Mouse (Mus musculus) Patski (cell line): Measurements from ENCODE around the gene 4930442H23Rik. TPM values are rescaled to one million over a fixed set of nuclear protein-coding genes. Genes with fewer than 3 reads are reported as not detected.

Experiments
- ATAC-seq: fragments of 100-300 bp; one replicate; pipeline ENCODE4 v1.8.0; 2021
- CTCF ChIA-PET: fragments of 350-600 bp; sonication (Branson Sonifier 250); formaldehyde crosslinking; loops from one replicate; lab custom pipeline; 2022; ENCODE audit warnings: inconsistent platforms; lab: Charles Lee
- POLR2A ChIA-PET: fragments of 350-600 bp; sonication (Branson Sonifier 250); formaldehyde crosslinking; loops from one replicate; lab custom pipeline; 2022; ENCODE audit warnings: antibody characterized with exemption, inconsistent platforms; lab: Charles Lee
- DNase-seq: peaks from one replicate; pipeline ENCODE4 v3.0.0-alpha.2; 2011; ENCODE audit warnings: low read depth, low spot score
- H3K27me3 ChIP-seq: fragments of 371-371 bp; one replicate; pipeline ENCODE4 v1.5.1; 2021
- CTCF ChIP-seq: fragments of 100-300 bp; IDR thresholded peaks from one replicate; pipeline ENCODE4 v1.5.1; 2021
- in situ Hi-C: fragments of 300-500 bp; cut with MboI; formaldehyde crosslinking; loops from 3 replicates; pipeline ENCODE4 v1.11.1; 2018; ENCODE audit warnings: low pct_unique_long_range_greater_than_20kb, mixed read lengths
- polyA plus RNA-seq: library from polyadenylated mRNA; unstranded; gene quantifications from one replicate; pipeline ENCODE4 v1.2.3, GENCODE M21; 2021

Gene 4930442H23Rik
- polyA plus RNA-seq, 1 experiment from 2014 or later, result 0.50 TPM

DNA sequence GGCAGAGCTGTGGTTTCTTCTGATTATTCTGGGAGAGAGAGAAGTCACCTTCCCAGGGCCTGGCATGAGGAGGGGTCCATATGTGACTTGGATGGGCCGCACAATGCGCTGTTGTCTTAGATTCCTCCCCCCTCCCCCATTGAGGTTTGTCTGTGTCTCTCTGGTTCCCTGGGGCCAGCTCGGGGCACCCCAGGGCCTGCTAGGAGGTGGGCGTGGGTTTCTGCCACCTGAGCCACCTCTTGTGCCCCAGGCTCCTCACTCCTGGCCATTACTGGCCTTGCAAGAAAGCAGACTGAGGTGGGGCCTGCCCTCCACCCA lies 44.2 kb downstream of the 4930442H23Rik start:
- POLR2A ChIA-PET, result interaction anchor here (1.4 kb wide), 1 partner anchor 13 kb away, joined by 3 read pairs; no protein-coding TSS in a partner anchor
- DNase-seq (no peak), ATAC-seq (no peak)
- CTCF ChIA-PET, result no interaction called here
- TF ChIP-seq CTCF, result no peak
- H3K27me3 ChIP-seq, result no peaks in the 10 kb centered on the region
- in situ Hi-C loops, result no loop called here

DNA sequence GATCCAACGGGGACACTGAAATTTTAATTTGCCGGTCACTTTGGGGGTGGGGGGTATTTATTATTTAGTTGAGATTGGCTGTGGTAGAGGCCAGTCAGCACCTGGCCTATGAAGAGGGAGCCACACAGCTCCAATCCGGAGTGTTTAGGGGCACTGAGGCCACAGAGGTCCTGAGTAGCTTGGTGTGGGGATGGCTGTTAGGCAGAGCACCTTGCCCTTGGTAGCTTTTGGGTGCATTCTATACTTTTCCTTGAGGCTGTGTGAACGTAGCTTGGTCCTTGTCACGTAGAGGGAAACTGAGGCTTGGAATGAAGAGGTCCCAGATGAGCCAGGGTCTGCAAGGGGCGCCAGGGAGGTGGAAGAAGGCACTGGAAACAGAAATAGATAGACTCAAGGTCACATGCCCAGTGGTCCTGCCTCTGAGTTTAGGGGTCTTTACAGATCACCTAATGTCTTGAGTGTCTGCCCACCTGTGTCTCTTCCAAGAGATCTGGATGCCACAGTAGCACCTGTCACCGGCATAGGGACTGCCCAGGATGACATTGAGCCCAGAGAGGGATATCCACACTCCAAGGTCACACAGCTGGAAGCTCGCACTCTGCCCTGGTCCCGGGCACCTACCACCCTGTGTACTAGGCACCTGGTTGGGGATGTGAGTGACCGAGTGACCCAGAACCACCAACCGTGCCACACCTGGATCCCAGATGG lies 44.7 kb downstream of the 4930442H23Rik start:
- TF ChIP-seq CTCF, result no peak
- in situ Hi-C loops, result no loop called here
- POLR2A ChIA-PET, result interaction anchor here (0.6 to 1.8 kb wide), 4 partner anchors 9 to 28 kb away, joined by 3 to 5 read pairs (median 3); partner anchors contain the start of gene Pias4

DNA sequence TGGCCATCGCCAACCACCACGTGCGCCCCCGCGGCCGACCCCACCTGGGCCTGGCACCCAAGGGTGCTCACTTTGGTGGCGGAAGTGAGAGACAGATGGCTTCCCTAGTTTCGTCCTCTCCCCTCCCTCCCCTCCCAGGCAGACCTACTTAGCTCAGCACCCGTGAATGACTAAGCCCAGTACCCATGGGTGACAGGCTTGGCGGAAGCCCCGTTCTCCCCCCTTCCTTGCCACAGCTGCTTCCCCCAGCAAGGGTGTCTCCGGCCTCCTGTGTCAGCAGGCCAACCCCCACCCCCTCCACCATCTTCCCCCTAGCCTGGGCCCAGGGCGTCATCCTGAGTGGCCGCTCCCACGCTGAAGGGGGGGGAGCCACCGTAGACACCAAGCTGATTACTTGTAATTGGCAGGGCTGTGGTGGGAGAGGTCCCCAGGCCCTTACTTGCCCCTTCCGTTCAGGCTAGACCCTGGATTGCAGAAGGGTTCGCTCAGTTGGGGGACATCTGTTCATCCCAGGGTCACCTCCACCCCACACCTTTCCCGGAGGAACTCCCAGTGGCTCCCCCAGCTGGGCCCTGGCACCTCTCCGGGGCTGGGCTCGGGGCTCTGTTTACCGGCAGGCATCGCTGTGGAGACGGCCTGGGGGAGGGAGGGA lies 45.4 kb downstream of the 4930442H23Rik start:
- ATAC-seq (no peak), DNase-seq (no peak)
- no peak for TF ChIP-seq CTCF
- in situ Hi-C loops, result no loop called here
- H3K27me3 ChIP-seq, result no peaks in the 10 kb centered on the region
- POLR2A ChIA-PET, result interaction anchor here (0.6 to 1.8 kb wide), 3 partner anchors 8 to 29 kb away, joined by 3 to 5 read pairs (median 3); partner anchors contain the start of gene Pias4
- CTCF ChIA-PET, result no interaction called here

More for the DNA sequence above, 44.7 kb downstream of the 4930442H23Rik start:
- ATAC-seq (no peak), DNase-seq (no peak)
- H3K27me3 ChIP-seq, result no peaks in the 10 kb centered on the region
- CTCF ChIA-PET, result no interaction called here

DNA sequence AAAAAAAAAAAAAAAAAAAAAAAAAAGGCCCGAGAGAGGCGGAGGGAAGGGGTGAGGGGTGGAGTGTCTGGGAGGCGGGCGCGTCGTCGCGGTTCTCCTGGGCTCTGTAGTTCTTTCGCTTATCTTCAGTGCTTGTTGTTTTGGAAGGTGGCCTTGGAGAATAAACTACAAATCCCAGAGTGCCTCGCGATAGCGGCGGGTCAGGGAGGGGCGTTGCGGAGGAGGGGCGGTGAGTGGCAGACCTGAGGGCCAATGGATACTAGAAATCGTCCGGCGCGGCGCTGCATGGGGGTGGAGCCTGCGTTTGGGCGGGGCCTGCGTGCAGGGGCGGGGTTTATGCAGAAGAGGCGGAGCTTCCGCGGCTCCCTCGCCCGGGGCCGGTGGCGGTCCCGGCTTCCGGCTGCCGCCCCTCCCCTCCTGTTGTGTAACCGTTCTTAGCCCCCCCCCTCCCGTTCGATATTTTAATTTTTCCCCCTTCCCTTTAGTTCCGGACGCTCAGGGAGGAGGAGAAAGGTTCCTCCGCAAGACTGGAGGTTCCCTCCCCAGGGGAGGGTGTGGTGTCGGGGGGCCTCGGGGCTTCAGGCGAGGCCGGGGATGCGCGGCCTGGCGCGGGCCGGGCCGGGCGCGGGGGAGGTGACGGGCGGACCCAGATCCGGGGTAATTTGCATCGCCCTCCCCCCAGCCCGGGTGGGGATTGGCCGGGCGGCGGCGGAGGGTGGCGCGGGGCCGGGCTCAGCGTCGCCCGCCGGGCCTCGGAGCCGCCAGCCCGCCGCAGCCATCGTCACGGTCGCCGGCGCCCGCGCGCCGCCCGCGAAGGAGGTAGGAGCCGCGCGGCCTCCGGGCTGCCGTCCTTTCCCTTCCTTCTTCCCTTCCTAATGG lies 46.2 kb downstream of the 4930442H23Rik start:
- ChIA-PET CTCF (no interaction called here), POLR2A (interaction anchor here (1.0 to 1.8 kb wide), 2 partner anchors 30 to 49 kb away, joined by 5 read pairs; partner anchors contain the start of gene Pias4)
- ATAC-seq (peak; percentile 72), DNase-seq (peak; percentile 94)
- TF ChIP-seq CTCF, result no peak
- H3K27me3 ChIP-seq, result no peaks in the 10 kb centered on the region
- in situ Hi-C loops, result no loop called here

DNA sequence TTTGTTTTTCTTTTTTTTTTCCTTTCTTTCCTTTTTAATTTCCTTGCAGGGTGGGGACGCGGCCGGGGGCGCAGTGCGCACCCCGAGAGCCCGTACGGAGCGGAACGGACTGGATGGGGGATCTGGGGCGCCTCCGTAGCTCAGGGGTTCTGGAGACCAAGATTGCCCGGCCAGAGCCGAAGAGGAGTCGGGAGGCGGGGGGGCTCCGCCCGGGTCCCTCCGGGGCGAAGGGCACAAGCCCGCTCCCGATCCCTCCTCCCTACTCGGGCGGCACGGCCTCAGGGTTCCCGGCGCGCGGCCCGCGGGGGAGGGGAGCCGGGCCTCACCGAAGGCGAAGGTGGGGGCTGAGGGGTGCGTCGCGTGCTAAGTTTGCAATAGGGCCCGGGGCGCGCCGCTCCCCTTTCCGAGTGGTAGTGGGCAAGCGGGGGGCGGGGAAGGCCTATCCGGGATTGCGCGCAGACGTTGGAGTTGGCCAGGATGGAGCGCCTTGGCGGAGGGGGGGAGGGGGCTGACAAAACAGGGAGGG lies 46.9 kb downstream of the 4930442H23Rik start:
- ATAC-seq (peak; percentile 28), DNase-seq (no peak)
- no peak for TF ChIP-seq CTCF
- no peaks in the 10 kb centered on the region for H3K27me3 ChIP-seq
- ChIA-PET POLR2A (interaction anchor here (1.0 to 1.8 kb wide), 2 partner anchors 31 to 50 kb away, joined by 5 read pairs; partner anchors contain the start of gene Pias4), CTCF (no interaction called here)
- in situ Hi-C loops, result no loop called here

DNA sequence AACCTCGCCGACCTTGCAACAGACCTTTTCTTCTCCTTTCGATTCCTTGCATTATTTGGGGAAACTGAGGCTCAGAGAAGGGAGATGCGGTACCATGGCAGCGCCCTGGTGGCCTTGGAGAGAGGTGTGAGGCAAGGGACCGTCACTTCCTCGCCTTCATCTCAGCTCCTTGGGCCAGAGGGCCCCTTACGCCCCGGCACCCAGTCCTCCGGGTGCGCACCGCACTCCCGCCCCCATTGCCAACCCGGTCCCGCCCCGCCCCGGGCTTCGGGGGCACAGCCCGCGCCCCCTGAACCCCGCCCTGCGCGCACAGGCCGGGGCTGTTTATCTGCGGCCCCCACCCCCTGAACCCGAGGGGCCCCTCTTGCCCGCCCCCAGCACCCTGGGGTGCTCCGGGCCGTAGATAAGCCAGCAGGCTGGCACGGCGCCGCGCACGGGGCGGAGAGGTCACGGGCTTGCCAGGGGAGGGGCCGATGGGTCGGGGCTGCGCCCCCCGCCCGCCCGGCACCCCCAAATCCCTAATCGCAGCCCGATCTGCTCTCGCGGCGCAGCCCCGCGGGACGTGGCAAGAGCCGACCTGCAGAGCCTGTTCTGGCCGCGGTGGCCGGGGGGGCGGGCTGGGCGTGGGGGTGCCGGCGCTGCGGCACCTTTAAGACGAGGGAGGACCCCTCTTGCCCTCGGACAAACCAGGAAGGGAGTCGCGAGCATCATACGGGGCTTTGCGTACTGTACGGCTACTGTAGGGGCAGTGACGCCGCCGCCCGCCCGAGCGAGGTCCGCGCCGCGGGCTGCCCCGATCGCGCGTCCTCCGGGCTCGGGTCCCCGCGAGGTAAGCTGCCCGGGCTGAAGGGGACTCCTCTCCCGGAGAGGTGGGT lies 47.6 kb downstream of the 4930442H23Rik start:
- ChIA-PET CTCF (no interaction called here), POLR2A (interaction anchor here (0.9 to 1.7 kb wide), 4 partner anchors 11 to 51 kb away, joined by 3 to 6 read pairs (median 4); partner anchors contain the start of gene Eef2)
- no peaks in the 10 kb centered on the region for H3K27me3 ChIP-seq
- no peak for TF ChIP-seq CTCF
- DNase-seq (no peak), ATAC-seq (peak; percentile 16)
- in situ Hi-C loops, result no loop called here

DNA sequence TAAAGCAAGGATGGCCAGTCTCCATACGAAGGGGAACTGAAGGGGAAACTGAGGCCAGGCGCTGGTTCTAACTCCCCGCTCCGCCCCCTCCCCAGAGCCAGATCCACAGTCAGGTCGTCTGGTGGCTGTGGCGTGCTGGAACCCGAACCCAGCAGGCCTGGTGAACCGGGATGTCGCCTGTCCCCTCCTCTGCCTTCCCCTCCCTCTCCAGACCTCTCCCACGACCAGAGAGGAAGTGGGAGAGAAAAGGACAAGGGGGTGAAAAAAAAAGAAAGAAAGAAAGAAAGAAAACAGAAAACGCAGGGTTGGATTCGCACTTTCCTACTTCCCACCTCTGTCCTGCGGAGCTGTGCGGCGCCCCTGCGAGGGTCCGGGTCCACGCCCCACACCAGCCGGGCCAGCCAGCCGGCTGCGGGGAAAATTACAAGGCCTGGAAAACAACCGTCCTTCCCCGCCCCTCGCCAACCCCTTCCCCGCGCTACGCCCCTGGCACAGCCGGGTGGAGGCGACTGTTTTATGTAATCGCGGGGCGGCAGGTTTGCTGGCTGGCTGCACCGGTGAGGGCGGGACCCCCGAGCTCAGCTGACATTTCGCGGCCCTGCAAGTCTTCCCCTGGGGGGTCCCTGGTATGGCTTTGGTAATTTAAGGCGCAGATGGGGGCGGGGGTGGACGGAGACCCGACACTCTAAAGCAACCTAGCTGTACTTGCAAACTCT lies 48.5 kb downstream of the 4930442H23Rik start, which contains the start of gene Zbtb7a:
Zbtb7a (plus strand) TSS at position 255 of the 716 bp plus-strand sequence.
- DNase-seq (no peak), ATAC-seq (no peak)
- ChIA-PET CTCF (no interaction called here), POLR2A (interaction anchor here (0.7 to 1.7 kb wide), 4 partner anchors 10 to 53 kb away, joined by 3 to 6 read pairs (median 3); partner anchors contain the start of gene Eef2)
- in situ Hi-C loops, result no loop called here
- TF ChIP-seq CTCF, result no peak
- H3K27me3 ChIP-seq, result no peaks in the 10 kb centered on the region

DNA sequence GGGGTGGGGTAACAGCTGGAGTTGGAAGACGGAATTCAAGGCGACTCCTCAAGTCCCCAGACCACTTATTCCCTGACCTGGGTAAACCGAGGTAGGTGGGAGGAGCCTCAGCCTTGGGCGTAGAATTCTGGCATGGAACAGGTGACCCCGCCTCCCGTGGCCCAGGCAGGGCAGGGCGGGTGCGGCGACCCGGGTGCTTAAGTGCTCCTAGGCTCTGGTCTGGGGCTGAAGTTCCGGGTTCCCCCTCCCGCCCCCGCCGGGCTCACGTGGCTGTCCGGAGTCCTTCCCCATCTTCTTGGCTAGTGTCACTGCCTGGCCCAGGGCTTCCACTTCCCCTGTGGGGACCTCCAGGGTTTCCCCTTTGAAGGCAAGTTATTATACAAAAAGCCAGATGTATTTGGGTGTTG lies 49.5 kb downstream of the 4930442H23Rik start:
- CTCF ChIA-PET, result no interaction called here
- no peak for DNase-seq
- ATAC-seq, result no peak
- TF ChIP-seq CTCF, result no peak
- in situ Hi-C loops, result no loop called here
- POLR2A ChIA-PET, result interaction anchor here (1.7 kb wide), 1 partner anchor 9 kb away, joined by 6 read pairs; no protein-coding TSS in a partner anchor
- no peaks in the 10 kb centered on the region for H3K27me3 ChIP-seq

Other genes starting within 250 kb of the 4930442H23Rik start
- gene Gng7, start 168.9 kb downstream of the 4930442H23Rik start, polyA plus RNA-seq, result 7.2 TPM
- gene Diras1, start 158.2 kb downstream of the 4930442H23Rik start, polyA plus RNA-seq, result 0.33 TPM
- 14.3 TPM for gene Slc39a3, start 146.4 kb downstream of the 4930442H23Rik start, polyA plus RNA-seq
- gene Sgta, start 123.7 kb downstream of the 4930442H23Rik start, polyA plus RNA-seq, result 129 TPM
- 43.3 TPM for gene Thop1, start 113.8 kb downstream of the 4930442H23Rik start, polyA plus RNA-seq
- 0.08 TPM for gene Creb3l3, start 85.0 kb downstream of the 4930442H23Rik start, polyA plus RNA-seq
- gene Map2k2, start 77.9 kb downstream of the 4930442H23Rik start, polyA plus RNA-seq, result 150 TPM
- 40.6 TPM for gene Zbtb7a, start 48.6 kb downstream of the 4930442H23Rik start, polyA plus RNA-seq
- 33.9 TPM for gene Pias4, start 15.9 kb downstream of the 4930442H23Rik start, polyA plus RNA-seq
- 1,798 TPM for gene Eef2, start 7.2 kb downstream of the 4930442H23Rik start, polyA plus RNA-seq
- gene Dapk3, start 844 bp downstream of the 4930442H23Rik start, polyA plus RNA-seq, result 82.0 TPM
- 0.14 TPM for gene Nmrk2, start 18.2 kb upstream of the 4930442H23Rik start, polyA plus RNA-seq
- gene Atcay, start 47.0 kb upstream of the 4930442H23Rik start, polyA plus RNA-seq, result 0.04 TPM
- 11.7 TPM for gene Zfr2, start 49.3 kb upstream of the 4930442H23Rik start, polyA plus RNA-seq
- 1.5 TPM for gene Matk, start 69.1 kb upstream of the 4930442H23Rik start, polyA plus RNA-seq
- gene Mrpl54, start 83.1 kb upstream of the 4930442H23Rik start, polyA plus RNA-seq, result 98.3 TPM
- 71.4 TPM for gene Apba3, start 83.1 kb upstream of the 4930442H23Rik start, polyA plus RNA-seq
- gene Tjp3, start 107.7 kb upstream of the 4930442H23Rik start, polyA plus RNA-seq, result 6.5 TPM
- gene Pip5k1c, start 109.1 kb upstream of the 4930442H23Rik start, polyA plus RNA-seq, result 51.5 TPM
- 34.5 TPM for gene Cactin, start 137.3 kb upstream of the 4930442H23Rik start, polyA plus RNA-seq
- gene Tbxa2r, start 144.9 kb upstream of the 4930442H23Rik start, polyA plus RNA-seq, result not detected
- gene Gipc3, start 159.4 kb upstream of the 4930442H23Rik start, polyA plus RNA-seq, result 0.46 TPM
- 118 TPM for gene Hmg20b, start 166.6 kb upstream of the 4930442H23Rik start, polyA plus RNA-seq
- 23.9 TPM for gene Mfsd12, start 173.6 kb upstream of the 4930442H23Rik start, polyA plus RNA-seq
- 2.7 TPM for gene 4930404N11Rik, start 182.0 kb upstream of the 4930442H23Rik start, polyA plus RNA-seq
- 62.1 TPM for gene Fzr1, start 194.7 kb upstream of the 4930442H23Rik start, polyA plus RNA-seq
- 83.4 TPM for gene Dohh, start 200.6 kb upstream of the 4930442H23Rik start, polyA plus RNA-seq
- 2.4 TPM for gene Gm48551, start 200.6 kb upstream of the 4930442H23Rik start, polyA plus RNA-seq
- 0.76 TPM for gene Gm48552, start 205.2 kb upstream of the 4930442H23Rik start, polyA plus RNA-seq
- 0.18 TPM for gene Smim24, start 209.2 kb upstream of the 4930442H23Rik start, polyA plus RNA-seq